Mouse (Mus musculus): ENCODE results near the gene Gm9857. TPM values are rescaled to one million over a fixed set of nuclear protein-coding genes. Genes with fewer than 3 reads are reported as not detected.

Gm9857 gene
- polyA plus RNA-seq, 1 experiment = 0.99 TPM

GRCm38 (mm10) chr3:108925677-108926076, 14.6 kb downstream of the Gm9857 start:
- DNase-seq (ENCODE audit: low read depth) = no peak

- DNase-seq (ENCODE audit: low read depth) = no peak
Measured at GRCm38 (mm10) chr3:108921822-108922221, 18.4 kb downstream of the Gm9857 start.

- no peak for DNase-seq (ENCODE audit: low read depth)
Measured at GRCm38 (mm10) chr3:108920442-108921070, 19.7 kb downstream of the Gm9857 start.

- DNase-seq (ENCODE audit: low read depth) = no peak
Measured at GRCm38 (mm10) chr3:108918852-108919251, 21.4 kb downstream of the Gm9857 start.

GRCm38 (mm10) chr3:108917986-108918385, 22.3 kb downstream of the Gm9857 start:
- DNase-seq (ENCODE audit: low read depth) = no peak

GRCm38 (mm10) chr3:108916857-108917256, 23.4 kb downstream of the Gm9857 start:
- DNase-seq (ENCODE audit: low read depth) = no peak

GRCm38 (mm10) chr3:108915999-108916398, 24.2 kb downstream of the Gm9857 start:
- DNase-seq (ENCODE audit: low read depth) = no peak

- peak; percentile 59 for DNase-seq (ENCODE audit: low read depth)
Measured at GRCm38 (mm10) chr3:108911548-108912413, 28.5 kb downstream of the Gm9857 start, which contains the start of gene Prpf38b. Prpf38b (minus strand) TSS chr3:108911727.

GRCm38 (mm10) chr3:108911081-108911547, 29.1 kb downstream of the Gm9857 start:
- no peak for DNase-seq (ENCODE audit: low read depth)

- DNase-seq (ENCODE audit: low read depth) = no peak
Measured at GRCm38 (mm10) chr3:108910303-108911080, 29.8 kb downstream of the Gm9857 start.

- no peak for DNase-seq (ENCODE audit: low read depth)
Measured at GRCm38 (mm10) chr3:108902934-108903333, 37.3 kb downstream of the Gm9857 start.

- no peak for DNase-seq (ENCODE audit: low read depth)
Measured at GRCm38 (mm10) chr3:108902038-108902437, 38.2 kb downstream of the Gm9857 start.

- no peak for DNase-seq (ENCODE audit: low read depth)
Measured at GRCm38 (mm10) chr3:108900681-108901080, 39.6 kb downstream of the Gm9857 start.

GRCm38 (mm10) chr3:108900147-108900546, 40.1 kb downstream of the Gm9857 start:
- DNase-seq (ENCODE audit: low read depth) = no peak

- DNase-seq (ENCODE audit: low read depth) = no peak
Measured at GRCm38 (mm10) chr3:108898640-108899039, 41.6 kb downstream of the Gm9857 start.

- DNase-seq (ENCODE audit: low read depth) = peak; percentile 51
Measured at GRCm38 (mm10) chr3:108892914-108893313, 47.3 kb downstream of the Gm9857 start.

- DNase-seq (ENCODE audit: low read depth) = no peak
Measured at GRCm38 (mm10) chr3:108892080-108892479, 48.2 kb downstream of the Gm9857 start.

Other genes starting within 250 kb of the Gm9857 start
- gene Gpsm2, start 218.1 kb downstream of the Gm9857 start, polyA plus RNA-seq (2012; rRNA removed) = 2.7 and 2.8 TPM in 2 replicates
- gene Aknad1, start 200.8 kb downstream of the Gm9857 start, polyA plus RNA-seq (2012; rRNA removed) = 0.04 and 0.05 TPM in 2 replicates
- gene Stxbp3, start 99.9 kb downstream of the Gm9857 start, polyA plus RNA-seq (2012; rRNA removed) = 14.2 and 17.3 TPM in 2 replicates
- gene Fndc7, start 50.4 kb downstream of the Gm9857 start, polyA plus RNA-seq (2012; rRNA removed) = 3.1 and 5.9 TPM in 2 replicates
- gene Prpf38b, start 28.7 kb downstream of the Gm9857 start, polyA plus RNA-seq (2012; rRNA removed) = 40.6 and 49.2 TPM in 2 replicates
- gene Henmt1, start 572 bp downstream of the Gm9857 start, polyA plus RNA-seq (2012; rRNA removed) = 0.49 and 0.65 TPM in 2 replicates
- 13.6 and 16.8 TPM in 2 replicates for gene Fam102b, start 87.2 kb upstream of the Gm9857 start, polyA plus RNA-seq (2012; rRNA removed)
- not detected in 2 replicates for gene Slc25a54, start 140.0 kb upstream of the Gm9857 start, polyA plus RNA-seq (2012; rRNA removed)
- 4.0 and 5.4 TPM in 2 replicates for gene Slc25a24, start 182.7 kb upstream of the Gm9857 start, polyA plus RNA-seq (2012; rRNA removed)